Mouse (Mus musculus) adipocyte (in vitro differentiated cells): ENCODE measurements around the gene Ccm2.

Experiments used
- DNase-seq: peaks from one replicate; pipeline ENCODE4 v3.0.0-alpha.2; 2016; ENCODE audit warnings: low spot score

The Ccm2 gene

DNA sequence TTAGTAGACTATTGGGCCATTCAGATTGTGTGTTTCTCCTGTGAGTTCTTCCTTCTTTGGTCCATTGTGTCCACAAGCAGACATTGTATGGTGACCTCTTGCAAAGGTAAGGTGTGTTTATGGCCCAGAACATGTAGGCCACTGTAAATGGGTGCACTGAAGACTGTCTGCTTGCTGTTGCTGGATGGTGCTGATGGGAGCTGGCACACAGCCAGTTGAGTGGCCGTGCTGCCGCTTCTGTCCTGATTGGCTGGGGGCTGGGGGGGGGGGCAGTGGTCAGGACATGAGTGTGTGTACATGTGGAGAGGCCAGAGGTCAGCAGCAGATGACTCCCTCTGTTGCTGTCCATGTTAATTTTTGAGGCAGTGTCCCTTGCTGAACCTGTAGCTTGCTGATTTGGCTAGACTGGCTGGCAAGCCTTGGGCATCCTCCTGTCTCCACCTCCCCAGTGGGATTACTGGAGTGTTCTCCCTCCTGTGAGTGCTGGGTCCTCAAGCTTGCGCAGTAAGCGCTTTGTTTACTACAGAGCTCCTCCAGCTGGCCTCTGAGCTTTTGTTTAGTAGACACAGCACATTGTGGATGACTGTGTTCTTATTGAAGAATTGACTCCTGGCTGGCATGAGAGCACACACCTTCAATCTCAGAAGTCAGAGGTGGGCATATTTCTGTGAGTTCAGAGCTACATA, 33.5 kb downstream of the Ccm2 start:
- peak; percentile 30 for DNase-seq

DNA sequence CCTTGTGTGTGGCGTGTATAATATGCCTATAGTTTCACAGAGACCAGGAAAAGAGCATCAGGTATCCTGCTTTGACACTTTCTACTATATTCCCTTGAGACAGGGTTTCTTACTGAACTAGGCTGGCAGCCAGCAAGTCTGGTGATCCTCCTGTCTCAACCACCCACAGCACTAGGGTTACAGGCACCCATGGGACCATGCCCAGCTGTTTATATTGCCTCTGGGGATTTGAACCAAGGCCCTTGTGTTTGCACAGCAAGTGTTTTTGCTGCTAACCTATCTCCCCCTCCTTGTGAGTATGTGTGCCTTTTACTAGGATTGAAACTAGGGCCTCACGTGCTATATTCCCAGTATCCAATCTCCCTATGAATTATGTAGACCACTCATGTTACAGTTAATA, 34.9 kb downstream of the Ccm2 start:
- no peak for DNase-seq

DNA sequence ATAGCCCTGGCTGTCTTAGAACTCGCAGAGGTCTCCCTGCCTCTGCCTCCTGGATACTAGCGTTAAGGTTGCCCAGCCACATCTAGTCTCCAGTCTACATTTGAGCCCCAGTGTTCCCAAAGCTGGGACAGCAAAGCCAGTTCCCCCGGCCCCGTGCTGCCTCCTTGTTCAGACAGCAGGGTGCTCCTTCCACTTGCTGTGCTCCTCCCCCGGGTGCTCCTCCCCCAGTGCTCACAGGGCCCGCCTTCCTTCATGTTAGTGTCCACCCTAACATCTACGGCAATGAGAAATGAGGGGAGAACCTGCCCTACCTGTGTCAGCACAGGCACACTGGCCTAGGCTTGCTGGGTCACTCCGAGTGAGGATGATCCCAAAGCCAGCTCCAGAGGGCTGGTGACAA, 39.1 kb downstream of the Ccm2 start:
- no peak for DNase-seq

DNA sequence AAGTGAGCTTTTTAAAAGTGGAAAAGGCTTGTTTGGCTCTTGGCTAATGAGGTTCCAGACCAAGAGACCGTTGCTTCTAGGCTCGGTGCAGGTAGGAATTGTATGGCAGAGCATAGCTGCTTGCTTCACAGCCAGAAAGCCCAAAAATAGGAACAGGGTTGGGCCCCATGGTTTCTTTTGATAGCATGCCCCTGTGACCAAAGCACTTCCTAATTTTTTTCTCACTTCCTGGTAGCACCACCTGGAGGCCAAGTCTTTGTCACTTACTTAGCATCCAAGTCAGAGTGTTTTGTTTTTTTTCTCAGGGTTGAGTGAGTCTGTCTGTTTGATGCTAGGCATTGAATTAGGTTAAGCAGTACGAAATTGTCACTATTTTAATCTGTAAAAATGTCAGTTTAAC, 40.0 kb downstream of the Ccm2 start:
- DNase-seq: peak; percentile 13

DNA sequence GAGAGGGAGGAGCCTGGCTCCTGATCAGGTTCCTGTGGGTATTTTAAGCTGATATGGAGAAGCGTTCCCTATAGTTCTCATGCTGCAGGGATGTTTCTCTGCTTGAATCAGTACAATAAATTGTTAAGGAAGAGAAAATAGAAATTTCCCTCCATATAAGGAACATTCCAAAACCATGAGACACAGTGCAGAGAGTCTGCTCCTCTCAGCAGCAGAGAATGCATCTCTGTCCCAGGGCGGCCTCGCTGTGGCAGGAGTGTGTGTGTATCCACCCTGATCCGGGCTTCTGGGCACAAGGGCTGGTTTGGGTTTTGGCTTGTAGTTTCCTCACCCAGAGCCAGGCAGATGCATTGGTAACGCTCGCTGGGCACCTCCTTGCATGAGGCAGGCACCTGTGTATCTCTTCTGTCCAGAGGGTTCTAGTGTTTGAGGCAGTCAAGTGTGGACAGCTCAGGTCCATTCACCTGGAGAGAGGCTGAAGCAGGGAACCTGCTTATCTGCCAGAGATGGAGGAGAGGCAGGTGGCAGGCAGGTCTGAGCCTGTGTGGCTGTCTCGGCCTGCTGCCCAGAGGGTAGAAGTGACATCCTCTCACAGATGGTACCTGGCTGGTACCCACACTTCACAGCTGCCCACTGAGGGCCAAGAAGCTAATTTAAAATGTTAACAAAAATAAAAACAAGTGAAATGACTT, 40.7 kb downstream of the Ccm2 start:
- no peak for DNase-seq

DNA sequence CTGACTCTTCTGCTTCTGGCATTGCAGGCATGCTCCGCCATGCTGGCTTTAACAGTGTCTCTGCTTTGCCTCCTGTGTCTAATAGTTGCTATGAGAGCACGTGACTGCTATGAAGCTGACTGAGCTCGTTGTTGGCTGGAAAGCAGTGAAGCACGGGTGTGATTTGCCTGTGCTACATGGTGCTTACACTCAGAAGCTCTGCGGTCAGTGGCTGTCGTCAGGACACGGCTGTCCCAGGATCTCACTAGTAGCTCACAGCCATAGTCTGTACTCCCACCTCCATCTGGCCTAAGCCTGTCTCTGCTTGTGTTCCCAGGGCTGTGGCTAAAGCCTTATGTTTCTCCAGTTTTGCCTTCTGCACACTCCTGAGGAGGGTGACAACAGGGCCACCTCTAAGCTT, 41.6 kb downstream of the Ccm2 start:
- DNase-seq: no peak

DNA sequence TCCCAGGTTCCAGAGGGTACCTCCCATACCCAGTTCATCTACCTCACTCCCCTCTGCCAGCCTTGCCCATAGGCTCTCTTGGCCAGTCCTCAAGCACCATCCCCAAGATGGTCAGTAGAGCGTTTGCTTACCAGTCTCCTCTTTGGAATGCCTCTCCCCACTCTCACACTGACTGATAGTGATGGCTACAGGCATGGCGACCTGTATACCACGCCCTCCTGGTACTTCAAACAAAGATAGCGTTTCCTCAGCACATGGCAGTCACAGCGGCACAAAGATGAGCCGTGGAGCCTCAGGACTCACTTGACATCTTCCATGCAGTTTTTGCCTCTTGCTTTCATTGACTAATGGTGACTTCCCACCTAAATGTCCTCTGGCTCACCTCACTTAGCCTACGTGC, 43.2 kb downstream of the Ccm2 start:
- DNase-seq: no peak

DNA sequence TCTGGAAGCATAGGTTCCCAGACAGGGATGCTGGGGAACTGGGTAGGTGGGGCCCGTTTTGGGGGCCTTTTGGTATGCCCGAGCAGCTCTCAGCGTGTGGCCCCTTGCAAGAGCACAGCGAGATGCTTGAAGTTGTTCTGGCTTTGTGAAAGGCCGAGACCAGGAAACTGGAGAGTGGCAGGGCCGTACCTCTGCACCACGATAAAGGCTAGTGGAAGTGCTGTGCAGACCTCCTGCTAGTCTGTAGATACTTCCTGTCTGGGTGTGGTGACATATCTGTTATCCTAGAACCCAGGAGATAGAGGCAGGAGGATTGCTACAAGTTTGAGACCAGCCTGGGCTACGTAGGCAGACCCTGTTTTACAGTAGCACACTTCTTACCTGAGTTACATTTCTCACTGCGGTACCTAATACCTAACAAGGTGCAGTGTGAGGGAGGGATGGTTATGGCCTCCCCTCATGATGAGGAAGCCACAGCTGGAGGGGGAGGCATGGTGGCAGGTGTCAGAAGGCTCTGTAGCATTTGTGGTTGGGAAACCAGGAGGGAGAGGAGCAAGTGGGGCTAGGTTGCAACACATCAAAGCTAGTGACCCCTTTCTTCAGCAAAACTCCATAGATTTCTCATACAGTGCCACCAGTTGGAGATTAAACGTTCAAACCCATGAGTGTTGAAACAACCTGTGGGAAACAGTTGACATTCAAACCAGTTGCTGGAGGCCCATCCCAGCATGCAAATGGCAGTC, 44.4 kb downstream of the Ccm2 start:
- DNase-seq: no peak

DNA sequence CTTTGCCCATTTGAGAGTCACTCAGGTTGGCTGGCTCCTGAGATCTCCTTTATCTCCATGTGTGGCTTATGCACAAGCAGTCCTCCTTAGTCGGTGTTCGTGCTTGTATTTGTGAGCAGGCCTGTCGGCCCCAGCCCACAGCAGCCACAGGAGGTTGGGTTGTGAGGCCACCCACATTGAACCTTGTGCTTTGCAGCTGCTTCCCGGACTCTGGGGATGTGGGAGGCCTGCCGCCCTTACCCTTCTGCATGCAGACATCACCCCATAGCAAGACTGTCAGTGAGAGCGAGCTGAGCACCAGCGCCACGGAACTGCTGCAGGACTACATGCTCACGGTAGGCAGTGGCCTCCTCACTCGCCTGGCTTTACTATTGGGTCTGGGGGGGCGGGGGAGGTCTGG, 46.7 kb downstream of the Ccm2 start:
- DNase-seq: no peak

DNA sequence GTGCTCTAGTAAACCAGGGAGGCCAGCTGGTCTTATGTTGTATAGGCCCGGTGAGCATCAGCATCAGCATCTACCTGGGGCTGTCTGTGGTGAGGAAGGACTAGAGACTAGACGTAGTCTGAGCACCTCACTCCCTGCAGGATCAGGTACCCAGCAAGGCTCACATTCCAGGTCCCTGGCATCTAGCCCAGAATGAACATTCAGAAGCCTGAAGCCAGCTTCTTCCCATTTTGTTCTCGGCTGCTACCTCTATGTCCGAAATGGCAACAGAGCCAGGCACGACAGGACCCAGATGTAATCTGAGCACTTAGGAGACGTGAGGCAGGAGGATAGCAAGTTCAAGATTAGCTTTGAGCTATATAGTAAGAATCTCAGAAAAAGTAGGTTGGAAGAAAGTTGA, 48.2 kb downstream of the Ccm2 start:
- DNase-seq: no peak

DNA sequence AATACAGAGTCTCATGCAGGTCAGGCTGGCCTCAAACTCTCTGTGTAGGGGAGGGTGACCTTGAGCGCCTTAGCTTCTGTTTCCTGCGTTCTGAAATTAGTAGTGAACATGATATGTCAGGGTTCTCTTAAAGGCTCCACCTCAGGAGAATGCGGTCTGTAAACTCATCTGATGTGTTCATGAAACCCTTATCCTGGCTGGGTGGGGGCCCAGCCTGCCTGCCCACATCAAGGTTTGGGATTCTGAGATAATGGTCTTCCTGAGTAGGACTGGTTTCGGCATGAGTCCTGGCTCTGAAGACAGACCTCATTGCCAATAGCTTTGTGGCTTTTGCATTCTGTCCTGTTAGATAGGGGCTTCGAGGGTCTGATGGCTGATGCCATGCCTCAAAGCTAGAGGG, 48.7 kb downstream of the Ccm2 start:
- no peak for DNase-seq

DNA sequence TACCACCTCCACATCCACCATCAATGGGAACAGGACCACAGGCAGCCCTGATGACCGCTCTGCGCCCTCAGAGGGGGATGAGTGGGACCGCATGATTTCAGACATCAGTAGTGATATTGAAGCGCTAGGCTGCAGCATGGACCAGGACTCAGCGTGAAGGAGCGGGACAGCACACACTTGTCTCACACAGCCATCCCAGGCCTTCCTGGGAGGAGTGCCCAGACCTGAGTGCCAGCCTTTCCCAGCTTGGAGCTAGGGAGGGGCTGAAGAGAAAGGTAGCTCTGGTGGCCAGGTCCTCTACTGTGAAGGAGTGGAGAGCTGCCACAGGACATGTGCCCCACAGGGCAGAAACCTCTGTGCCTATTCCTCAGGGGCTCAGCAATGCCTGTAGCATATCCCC, 49.5 kb downstream of the Ccm2 start:
- DNase-seq: no peak

DNA sequence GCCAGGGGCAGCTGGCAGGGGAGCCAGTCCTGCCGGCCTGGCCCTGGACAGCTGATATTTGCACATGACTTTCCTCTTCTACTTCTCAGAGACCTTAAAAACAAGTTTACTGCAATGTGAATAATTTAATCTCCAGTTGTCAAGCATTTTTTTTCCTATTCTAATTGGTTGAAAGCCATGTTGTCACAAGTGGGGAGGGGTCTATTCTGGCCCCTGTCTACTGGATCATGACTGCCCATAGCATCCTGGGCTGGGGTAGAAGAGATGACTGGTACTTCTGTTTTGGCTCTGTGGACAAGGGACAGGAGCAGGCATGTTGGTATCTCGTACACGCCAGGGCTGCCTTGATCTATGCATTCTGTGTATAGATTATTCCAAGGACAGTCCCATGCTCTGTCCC, 49.9 kb downstream of the Ccm2 start:
- DNase-seq: no peak

DNA sequence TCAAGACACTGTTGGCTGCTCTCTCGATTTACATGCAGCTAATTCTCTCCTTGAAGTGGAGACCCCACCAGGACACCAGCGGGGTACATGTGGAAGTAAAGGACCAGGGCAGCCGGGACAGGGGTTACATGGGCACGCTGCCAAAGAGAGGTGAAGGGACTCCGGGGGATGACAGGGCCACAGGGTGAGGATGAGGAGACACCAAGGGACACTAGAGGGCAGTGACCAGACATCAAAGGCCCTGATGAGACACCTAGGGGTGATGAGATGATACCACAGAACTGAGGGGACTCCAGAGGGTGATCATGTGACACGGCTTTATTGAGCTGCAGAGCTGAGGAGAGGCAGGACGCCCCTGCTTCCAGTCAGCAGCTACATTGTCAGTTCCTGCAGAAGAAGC, 50.8 kb downstream of the Ccm2 start:
- DNase-seq: no peak

DNA sequence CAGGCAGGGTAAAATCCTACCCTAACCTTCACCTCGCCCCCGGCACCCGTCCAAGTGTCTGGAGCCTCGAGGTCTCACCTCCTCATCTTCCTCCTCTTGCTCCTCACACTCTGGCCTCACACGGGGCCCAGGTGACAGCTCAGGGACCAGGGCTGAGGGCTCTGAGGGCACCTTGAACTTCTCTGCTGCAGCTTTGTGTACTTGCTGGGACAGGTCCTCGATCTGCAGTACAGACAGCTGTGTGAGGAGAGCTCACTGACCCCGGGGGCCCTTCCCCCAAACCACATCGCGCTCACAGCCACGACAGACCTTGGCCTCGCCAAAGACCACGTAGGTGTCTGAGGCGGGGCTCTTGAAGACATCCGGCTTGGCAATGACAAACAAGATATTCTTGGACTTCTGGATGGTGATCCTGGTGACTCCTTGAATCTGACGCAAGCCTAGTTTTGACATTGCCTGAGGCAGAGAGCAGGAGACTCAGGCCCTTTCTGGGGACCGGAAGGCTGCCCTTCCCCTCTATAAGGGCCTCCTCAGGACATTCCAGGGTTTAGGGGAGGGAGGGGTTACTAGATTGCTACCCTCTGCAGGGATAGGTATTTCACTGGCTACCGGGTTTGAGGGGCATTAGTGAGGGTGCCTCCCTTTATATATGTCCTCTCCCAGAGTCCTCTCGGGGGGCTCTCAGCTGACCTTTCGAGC, 51.7 kb downstream of the Ccm2 start:
- no peak for DNase-seq

DNA sequence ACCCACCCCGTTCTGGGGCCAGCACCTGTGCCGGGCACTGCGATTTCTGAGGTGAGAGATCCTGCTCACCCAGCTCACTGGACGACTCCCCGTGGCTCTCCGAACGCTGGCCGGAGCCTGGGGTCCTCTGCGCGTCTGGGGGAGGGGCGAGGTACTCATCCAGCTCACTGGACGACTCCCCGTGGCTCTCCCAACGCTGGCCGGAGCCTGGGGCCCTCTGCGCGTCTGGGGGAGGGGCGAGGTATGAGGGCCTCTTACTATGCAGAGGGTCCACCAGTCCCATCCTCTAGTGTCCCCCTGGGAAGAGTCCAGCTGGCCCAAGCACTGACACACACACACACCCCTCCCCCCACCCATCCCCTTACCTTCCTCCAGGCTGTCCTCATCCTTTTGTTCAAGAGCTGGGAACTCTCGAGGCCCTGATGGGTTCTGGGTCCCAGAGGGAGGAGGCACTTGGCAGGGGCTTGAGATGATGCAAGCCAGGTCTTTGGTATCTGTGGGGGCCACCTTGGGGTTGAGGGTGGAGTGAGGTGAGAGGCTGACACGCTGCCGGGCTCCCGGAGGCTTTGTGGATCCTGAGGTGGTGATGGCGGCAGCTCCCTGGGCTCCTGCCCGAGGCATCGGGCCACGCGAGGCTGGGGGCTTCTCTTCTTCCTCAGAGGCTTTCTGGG, 52.5 kb downstream of the Ccm2 start:
- no peak for DNase-seq

DNA sequence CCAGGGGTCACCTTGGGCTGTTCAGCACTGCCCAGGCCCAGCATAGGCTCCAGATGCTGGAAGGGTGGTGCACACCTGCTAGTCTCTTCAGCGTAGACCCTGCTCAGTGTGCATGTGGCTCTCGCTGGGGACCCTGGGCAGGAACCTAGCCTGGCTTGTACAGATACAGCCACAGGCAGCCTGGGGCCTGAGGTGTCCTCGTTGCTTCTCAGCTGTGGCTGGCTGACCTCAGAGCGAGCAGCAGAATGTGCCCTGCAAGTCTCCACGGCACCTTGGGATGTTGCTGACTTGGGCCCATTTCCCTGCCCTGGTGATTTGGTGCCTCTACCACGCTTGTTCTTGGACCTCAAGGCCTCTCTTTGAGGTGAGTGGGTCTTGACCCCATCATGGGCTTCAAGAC, 53.1 kb downstream of the Ccm2 start:
- no peak for DNase-seq

DNA sequence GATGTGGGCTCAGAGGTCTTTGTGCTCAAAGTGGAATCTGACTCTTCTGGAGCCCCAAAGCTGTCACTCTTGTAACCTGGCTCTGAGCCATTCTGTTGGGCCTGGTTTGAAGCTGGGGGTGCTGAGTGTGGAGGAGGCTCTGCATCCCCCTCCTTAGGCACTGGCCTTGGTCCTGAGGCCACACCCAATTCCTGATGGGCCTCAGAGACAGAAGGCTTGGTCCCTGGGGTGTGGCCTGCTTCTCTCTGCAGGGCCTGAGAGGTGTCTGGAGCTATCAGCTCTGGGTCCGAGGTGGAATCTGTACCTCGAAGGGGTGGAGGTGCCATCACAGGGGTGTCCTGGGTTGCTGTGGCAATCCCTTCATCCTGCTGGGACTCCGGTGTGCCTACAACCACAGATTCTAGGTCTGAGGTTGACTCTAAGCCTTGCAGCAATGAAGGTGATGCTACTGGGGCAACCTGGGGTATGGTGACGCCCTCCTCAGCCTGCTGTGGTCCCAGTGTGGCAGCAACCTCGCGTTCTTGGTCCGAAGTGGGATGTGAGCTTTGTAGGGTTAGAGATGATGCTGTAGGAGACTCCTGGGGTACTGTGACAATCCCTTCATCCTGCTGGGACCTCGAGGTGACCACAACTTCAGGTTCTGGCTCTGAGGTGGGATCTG, 53.7 kb downstream of the Ccm2 start:
- DNase-seq: no peak

DNA sequence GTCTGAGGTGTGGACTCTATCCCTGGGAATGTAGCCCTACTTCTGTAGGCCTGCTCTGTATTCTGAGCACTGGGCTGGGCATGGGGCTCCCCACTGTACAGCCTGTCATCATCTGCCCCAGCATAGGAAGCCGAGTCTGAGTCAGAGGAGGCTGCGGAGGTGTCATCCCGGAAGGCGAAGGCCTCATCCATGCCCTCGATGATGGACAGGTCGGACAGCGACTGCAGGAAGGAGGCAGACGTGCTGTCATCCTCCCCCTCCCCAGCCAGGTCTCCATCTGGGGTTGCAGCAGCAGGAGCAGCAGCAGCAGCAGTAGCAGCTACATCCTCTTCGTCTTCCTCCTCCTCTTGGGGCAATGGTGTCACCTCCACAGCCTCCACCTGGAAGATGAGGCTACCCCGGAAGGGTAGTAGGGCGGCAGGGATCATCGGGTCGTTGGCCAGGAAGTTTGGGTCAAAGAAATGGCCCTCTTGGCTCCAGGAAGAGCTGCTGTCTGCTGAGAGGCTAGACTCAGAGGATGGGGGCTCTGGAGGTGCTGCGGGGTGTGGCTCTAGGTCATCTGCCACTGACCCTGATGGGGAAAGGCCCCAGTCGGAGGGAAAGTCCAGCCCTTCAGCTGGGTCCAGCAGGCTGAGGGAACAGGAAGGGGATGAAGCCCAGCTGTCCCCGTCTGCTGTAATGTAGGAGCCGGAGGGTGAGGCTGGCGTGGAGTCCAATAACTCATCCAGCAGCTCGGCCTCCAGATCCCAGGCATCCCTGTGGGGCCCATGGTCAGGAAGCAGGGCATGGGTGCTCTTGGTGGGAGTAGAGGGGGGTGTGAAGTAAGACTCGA, 55.2 kb downstream of the Ccm2 start:
- DNase-seq: no peak

DNA sequence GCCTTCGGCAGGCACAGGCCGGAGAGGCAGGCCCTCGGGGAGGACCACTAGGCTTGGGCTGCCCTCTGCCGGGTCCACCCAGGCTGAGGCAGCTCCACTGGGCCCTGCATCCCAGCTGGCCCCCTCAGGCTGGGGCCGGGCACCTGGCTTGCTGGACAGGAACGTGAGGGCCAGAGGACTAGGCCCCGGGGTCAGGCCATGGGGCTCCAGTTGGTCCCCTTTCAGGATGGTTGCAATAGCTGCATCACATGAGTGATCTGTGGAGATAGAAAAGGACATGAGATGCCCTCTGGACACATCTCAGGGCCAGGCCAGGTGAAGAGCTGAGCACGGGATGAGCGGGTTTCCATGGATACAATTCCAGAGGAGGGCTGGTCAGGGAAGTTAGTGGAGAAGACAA, 56.0 kb downstream of the Ccm2 start:
- no peak for DNase-seq

DNA sequence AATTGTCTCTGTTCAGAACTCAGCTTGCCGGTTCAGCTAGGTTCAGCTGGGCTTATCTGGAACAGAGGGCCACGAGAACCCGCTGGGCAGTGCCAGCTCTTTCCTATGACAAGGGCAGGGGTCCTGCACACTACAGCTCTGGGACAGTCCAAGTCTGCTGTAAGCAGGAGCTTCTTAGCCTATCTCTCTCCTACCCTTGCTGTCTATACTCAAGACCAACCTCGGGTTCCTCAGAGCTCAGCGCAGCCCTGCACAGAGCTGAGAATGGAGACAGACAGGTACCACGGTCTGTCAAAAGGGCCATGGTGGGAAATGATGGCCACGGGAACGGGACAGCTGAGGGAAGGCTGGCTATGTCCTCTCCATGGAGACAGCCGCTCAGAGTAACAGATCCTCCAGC, 56.5 kb downstream of the Ccm2 start:
- no peak for DNase-seq
